Comparison of ENCODE assay signal across 21 mouse cellular contexts in genomic region chr6:72206021-72206420, GRCm38 (mm10).
"Had no signal": no experiment of that assay in that cellular context is flagged by ENCODE, and none has a peak within 500 bp of the region (broad histone marks: within the 10 kb centered on the region; RNA-seq: fewer than 3 reads in every experiment).

No protein-coding gene starts in this region.

- H3K4me1 ChIP-seq: liver, embryonic 12.5 days; liver, embryonic 15.5 days had no signal

- H3K4me3 ChIP-seq: limb, embryonic 12.5 days; liver, embryonic 12.5 days; liver, embryonic 15.5 days; lung, embryonic 15.5 days; megakaryocyte, embryonic 14.5 days; neural tube, embryonic 12.5 days; neural tube, embryonic 15.5 days; stomach, embryonic 15.5 days had no signal

- H3K9ac ChIP-seq: limb, embryonic 12.5 days; liver, embryonic 12.5 days; liver, embryonic 15.5 days; lung, embryonic 15.5 days; neural tube, embryonic 12.5 days; neural tube, embryonic 15.5 days; stomach, embryonic 15.5 days had no signal

- H3K4me2 ChIP-seq: limb, embryonic 12.5 days; liver, embryonic 12.5 days; liver, embryonic 15.5 days; lung, embryonic 15.5 days; midbrain, embryonic 11.5 days; neural tube, embryonic 12.5 days; neural tube, embryonic 15.5 days; stomach, embryonic 15.5 days had no signal

- H3K9me3 ChIP-seq: limb, embryonic 12.5 days; liver, embryonic 12.5 days; liver, embryonic 15.5 days; lung, embryonic 15.5 days; megakaryocyte, embryonic 14.5 days; neural tube, embryonic 12.5 days; neural tube, embryonic 15.5 days; stomach, embryonic 15.5 days had no signal

- H3K36me3 ChIP-seq: liver, embryonic 12.5 days; liver, embryonic 15.5 days; neural tube, embryonic 15.5 days; stomach, embryonic 15.5 days had no signal

- DNase-seq: kidney, adult 18-20 months; kidney, adult 9 months; kidney, postnatal 14 days; kidney, postnatal 4 days; liver; lung, adult 18-20 months; lung, postnatal 10 days; lung, postnatal 36 days; midbrain, embryonic 14.5 days; right cerebral cortex, postnatal 25 days; spleen, adult 18-20 months; thymus, postnatal 25 days had no signal

- H3K27ac ChIP-seq: limb, embryonic 12.5 days; liver, embryonic 12.5 days; liver, embryonic 15.5 days; lung, embryonic 15.5 days; neural tube, embryonic 12.5 days; neural tube, embryonic 15.5 days; stomach, embryonic 15.5 days had no signal

- ATAC-seq: liver, embryonic 12.5 days had no signal

- H3K27me3 ChIP-seq: limb, embryonic 12.5 days; lung, embryonic 15.5 days; stomach, embryonic 15.5 days had no signal
